Mouse (Mus musculus): ENCODE data around the gene Sft2d2.
A peak's percentile ranks its signal among the peaks of the same experiment; 100 is the strongest.

The Sft2d2 gene

DNA sequence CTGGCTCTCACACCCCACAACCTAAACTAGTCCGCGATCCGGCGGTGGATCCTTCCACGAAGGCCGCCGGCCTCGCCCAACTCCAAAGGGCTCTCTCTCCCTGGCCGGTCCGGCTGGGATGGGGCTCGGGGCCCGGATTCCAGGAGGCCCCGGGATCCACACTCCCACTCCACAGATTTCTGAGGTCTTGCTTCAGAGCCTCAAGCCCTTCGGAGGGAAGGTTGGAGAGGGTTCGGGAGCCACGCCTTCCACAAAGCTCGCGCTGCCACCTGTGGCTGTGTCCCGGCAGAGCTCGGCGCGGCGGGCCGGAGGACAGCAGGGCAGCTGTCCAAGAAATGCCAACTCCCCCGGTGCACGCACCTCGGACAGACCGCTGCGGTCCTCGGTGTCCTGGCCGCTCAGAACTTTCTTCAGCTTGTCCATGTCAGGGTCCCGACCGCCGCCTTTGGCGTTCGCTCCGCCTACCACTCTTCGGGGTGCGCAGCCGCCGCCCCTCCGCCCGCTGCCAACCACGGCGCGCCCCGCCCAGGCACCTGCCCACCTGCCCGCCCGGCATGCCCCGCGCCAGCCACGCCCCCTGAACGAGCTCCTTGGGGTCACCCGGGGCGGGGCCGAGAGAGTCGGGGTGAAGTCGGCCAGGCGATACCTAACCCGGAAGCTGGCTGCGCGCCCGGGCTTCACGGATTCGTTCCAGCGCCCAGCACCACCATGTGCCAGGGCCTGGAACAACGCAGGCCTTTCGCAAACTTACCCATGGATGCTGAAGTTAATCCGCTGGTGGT is at the start of gene Sft2d2:
Sft2d2 (minus strand) TSS at position 559 of the 782 bp plus-strand sequence.
- peak; percentile 95 for DNase-seq

DNA sequence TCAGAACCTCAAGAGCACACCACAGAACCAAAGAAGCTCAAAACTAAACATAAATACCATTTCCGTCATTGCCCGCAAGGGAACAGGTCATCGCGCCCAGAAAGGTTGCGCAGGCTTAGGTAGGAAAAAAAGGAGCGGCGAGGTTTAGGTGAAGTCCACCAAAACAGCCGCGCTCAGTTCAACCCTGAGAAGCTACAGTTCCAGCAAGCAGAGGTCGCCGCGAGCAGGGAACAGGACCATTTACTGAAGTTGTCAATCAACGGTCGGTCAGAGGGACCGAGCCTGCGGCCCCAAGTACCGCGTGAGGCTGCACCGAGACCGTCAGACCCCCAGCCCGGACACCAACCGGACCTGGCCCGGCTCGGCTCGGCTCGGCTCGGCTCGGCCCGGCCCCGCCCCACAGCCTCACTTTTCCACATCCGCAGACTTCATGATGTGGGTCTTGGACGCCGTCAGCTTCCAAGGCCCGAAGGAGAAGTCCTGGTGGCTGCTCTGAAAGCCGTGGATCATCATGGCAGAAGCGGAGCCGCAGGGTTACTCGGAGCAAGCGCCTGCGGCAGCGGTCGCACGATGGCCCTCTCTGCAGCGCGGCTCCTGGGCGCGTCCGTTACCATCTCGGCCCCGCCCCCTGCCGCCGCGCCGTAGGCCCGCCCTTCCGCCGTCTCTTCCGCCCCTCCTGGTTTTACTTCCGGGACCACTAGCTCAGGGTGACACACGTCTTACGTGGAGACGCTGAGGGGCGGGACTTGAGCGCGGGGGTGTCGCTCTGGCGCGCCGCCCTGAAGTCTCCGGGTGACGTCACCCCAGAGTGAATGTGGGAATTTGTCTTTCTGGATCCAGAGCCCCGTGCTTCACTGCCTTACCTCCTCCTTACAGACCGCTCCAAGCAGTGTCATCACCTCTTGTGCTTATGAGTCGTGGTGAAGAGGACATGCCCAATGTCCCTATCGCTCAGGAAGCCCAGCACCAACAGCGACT is 42.4 kb upstream of the Sft2d2 start, which contains the start of gene Tiprl:
Tiprl (minus strand) TSS at position 676 of the 978 bp plus-strand sequence.
- DNase-seq, result peak; percentile 97

DNA sequence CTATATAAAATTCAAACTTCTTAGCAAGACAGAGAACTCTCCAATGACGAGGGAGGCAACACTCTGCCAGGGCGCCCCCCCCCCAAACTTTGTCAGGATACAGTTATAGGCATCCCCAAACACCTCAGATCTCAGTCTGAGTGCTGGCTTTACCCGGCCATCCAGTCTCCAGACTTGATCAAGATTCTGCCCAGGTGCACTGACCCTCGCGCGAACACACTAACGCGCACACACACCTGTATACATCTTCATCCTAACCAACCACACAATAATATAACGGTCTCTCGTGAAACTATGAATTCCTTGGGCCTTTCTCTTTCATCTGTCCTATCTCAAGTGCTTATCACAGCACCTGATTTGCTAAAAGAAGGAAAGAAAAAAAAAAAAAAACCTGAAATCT is 41.6 kb upstream of the Sft2d2 start:
- DNase-seq, result no peak

DNA sequence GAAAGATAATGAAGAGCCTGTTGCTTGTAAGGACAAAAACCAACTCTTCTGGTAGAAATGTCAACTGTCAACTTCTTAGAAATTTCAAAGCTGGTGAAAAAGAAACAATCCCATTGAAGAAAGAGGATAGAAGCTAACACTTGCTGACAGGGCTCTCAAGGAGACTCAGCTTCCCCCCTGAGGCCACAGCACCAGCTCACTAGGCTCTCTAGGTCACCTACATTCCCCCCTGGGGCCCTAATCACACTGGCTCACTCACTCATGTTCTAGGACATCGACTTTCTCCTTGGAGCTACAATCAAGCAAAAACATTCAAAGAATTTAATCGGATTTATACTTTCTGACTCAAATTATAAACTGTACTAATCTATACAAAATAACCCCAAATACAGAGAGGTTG is 39.6 kb upstream of the Sft2d2 start:
- no peak for DNase-seq

DNA sequence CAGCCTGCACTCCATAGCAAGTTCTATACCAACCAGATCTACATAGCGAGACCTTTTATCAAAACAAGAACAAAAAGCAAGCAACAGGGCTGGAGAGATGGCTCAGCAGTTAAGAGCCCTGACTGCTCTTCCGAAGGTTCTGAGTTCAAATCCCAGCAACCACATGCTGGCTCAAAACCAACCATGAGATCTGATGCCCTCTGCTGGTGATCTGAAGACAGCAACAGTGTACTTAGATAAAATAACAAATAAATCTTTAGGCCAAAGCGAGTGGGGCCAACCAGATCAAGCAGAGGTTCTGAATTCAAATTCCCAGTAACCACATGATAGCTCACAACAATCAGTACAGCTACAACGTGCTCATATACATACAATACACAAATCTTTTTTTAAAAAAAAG is 36.5 kb upstream of the Sft2d2 start:
- DNase-seq, result no peak

DNA sequence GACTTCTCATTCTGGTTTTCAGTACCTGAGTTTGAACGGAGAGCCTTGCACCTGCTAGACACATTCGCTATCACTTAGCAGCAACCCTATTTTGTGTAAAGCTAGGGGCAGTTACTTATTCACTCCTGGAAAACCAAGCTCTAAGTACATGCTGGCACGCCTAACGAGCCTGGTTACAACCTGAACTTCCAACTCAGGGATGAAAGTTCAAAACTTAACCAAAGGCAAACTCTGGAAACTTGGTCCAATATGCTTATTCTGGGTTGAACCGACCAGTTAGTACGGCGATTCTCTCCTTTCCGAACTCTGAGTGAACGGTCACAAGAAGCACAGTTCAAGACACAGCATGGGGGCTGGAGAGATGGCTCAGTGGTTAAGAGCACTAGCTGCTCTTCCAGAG is 35.3 kb upstream of the Sft2d2 start:
- DNase-seq, result no peak

DNA sequence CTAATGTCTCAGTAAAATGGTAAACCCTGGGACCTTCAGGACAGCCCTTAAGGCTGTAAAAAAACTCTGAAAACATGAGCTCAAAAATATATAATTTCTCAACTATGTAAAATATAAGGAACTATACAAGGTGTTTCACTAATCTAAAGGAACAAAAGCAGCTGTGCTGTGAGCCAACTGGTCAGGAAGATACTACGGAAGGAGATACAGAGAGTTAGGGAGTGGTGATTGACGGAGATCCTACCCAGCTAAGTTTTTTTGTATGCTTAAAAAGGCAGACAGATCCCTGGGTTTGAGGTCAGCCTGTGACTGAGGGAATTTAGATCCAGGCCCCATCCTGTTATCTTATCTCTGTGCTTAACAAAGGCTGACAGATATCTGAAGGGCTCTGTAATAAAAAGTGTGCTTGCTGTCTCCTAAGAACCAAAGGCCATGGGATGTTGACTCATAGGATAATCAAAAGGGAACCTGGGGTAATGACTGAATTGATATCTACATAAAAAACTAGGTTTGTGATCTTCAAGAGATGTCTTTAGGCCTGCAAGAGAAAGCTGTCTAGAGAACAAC is 22.9 kb upstream of the Sft2d2 start:
- no peak for DNase-seq

DNA sequence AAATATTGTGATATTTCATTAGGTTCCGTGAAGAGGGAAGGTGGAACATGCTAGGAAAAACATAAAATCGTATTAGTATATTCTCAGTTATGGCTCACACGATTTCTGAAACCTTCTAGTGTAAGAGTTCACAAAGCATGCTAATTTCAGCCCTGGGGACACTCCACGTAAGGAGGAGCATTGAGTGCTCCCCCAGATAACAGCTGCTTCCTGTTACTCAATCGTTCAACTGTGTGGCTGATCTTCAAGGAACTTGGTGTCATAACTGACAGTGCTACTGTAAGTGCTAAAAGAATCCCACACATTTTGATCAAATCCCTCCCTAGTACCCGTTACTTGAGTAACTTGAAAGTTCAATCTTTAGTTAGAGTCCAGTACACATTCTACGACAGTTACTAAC is 21.6 kb upstream of the Sft2d2 start:
- DNase-seq, result no peak

DNA sequence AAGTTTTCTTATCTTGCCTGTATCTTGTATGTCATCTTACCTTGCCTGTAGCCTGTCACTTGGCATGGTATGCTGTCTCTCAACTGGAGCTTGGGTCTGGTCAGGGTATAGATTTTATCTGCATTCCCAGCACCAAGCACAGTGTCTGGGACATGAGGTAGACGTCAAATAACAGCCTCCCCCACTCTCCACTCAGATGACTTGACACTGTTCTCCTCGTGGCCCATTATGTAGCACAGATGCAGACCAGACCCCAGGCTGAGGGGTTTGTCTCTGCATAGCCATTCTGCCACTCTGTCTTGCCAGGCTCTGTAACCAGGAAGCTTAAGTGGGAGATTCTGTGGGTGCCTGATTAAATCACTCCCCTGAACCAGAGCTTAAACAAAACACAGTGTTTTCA is 11.4 kb upstream of the Sft2d2 start:
- DNase-seq, result no peak

DNA sequence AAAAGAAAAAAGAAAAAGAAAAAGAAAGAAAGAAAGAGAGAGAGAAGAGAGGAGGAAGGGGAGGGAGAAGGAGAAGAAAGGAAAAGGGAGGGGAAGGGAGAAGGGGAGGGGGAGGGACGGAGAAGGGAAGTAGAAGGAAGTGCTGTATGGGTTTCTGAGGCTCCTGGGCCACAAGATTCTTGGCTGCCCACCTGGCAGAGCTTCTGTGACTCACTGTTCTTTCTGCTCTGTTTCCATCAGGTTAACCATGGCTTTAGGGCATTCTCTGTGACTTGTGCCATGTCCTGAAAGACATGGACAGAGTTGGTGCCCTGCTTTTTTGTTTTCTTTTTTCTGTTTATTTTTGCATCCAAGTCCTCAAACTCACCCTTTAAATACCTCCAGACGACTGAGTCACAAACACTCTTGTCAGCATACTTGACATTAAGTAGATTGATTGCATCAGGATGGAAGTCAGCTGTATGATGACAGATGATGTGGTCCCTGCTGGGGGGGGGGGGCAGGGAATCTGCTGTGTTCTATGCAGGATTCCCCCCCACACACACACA is 9.3 kb upstream of the Sft2d2 start:
- DNase-seq, result no peak

DNA sequence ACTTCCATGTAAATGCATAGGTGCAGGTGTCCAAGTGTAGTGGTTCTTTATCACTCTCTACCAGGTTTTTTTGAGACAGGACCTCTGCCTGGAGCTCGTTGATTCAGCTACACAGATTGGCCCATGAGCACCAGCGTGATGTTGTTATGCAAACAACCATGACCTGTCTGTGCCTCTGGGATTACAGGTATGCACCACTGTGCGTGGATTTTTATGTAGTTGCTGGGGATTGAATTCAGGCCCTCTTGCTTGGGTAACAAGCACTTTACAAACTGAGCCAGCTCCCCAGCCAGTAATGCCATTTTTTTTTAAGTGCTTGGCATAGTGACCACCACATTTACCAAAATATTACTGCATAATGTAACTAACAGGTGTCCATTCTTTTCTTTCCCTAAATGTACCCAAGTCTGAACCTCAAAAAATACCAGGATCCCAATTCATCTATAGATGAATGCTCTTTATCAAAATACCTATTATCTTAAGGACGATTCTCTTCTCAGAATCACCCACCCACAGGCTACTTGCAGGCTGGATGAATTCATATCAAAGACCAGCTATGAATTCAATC is 7.3 kb upstream of the Sft2d2 start:
- DNase-seq, result no peak

DNA sequence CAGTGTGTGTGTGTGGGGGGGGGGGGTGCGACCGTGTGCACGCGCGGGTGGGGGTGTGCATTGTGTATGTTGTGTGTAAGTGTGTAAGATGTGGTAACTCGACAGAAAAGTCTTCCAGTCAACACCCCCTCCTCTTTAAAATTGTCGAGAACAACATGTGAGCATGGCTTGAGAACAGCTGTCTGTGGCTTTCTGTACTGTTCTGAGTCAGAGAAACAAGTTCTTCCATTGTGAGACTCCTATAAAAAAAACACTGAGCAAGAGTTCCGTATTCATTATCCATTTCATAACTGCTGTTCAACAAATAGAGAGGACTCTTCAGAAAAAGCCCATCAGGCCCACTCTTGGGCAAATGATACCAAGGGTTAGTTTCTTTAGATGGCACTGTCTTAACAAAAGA is 6.5 kb upstream of the Sft2d2 start:
- no peak for DNase-seq

DNA sequence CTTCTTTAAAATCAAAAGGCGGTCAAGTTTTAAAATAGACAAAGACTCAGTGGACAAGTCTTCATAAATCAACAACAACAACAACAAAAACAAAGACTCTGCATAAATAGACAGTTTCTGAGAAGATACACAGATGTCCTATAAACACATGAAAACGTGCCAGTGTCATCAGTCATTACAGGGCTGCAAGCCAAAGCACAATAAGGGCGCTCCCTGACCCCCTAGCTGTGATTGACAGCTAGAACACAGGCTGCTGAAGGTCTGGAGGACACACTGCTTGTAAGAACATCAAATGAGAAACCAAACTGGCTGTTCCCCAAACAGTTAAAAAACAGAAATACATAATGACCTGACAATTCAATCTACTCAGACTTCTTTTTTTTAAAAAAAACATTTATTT is 5.4 kb upstream of the Sft2d2 start:
- no peak for DNase-seq

DNA sequence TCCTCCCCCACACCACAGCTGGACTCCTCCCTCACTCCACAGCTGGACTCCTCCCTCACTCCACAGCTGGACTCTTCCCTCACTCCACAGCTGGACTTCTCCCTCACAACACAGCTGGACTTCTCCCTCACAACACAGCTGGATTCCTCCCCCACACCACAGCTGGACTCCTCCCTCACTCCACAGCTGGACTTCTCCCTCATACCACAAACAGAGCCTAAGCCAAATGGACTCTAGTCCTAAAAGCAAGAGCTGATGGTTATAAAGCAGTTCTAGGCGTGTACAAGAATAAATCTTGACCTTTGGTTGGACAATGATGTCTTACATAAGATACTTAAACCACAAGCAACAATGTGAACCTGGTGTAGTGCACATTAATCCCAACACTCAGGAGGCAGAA is 4.7 kb upstream of the Sft2d2 start:
- DNase-seq, result no peak

DNA sequence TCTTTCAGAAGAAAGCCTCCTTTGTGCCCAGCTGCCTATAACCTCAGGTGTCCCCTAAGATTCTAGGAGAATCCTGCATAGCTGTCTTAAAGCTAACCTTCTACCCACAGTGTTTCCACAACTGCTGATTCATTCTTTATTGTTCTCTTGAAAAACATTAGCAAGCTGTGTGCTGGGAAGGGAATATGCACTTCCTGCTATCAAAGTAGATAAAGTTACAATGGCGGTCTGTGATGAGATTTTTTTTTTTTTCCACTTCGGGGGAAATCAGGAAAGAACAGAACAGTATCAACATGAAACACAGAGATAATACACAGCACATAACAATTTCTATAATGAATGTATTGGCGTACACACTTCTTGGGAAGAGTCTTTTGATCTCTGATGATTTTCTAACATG is 3.6 kb upstream of the Sft2d2 start:
- no peak for DNase-seq

DNA sequence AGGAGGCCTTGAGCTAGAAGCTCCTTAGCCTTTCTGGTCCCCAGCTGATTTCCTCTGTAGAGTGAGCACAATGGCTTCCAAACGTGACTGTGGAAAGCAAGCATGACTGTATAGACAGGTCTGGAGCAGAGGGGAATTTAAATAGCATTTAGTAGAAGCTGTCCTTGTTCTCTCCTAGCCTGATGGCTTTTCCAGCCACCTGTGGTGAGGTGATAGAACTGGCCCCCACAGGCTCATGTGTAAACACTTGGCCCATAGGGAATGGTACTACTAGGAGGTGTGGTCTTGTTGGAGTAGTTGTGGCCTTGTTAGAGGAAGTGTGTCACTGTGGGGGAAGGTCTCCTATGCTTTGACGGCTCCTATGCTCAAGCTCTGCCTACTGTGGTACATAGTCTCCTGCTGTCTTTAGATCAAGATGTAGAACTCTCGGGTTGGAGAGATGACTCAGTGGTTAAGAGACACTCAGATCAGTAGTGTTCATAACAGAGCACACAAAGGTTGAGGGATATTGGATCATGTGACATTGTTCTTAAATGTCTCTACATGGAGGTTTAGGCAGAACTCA is 1.2 kb upstream of the Sft2d2 start:
- DNase-seq, result no peak

DNA sequence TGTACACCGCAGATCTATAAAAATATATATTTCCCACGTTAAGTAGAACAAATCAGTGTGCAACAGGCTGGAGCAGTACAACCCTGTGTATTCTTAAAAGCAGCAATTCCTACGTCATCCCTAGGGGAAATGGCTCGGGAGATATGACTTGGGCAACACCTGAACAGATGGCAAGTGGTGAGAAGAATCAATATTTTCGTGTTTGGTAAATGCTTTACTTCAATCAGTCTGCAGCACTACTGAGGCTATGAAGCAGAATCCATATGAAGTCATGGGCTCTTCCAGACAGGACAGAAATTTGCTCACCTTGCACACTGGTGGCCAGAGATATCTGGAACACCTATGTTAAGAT is 400 bp upstream of the Sft2d2 start:
- DNase-seq, result no peak

DNA sequence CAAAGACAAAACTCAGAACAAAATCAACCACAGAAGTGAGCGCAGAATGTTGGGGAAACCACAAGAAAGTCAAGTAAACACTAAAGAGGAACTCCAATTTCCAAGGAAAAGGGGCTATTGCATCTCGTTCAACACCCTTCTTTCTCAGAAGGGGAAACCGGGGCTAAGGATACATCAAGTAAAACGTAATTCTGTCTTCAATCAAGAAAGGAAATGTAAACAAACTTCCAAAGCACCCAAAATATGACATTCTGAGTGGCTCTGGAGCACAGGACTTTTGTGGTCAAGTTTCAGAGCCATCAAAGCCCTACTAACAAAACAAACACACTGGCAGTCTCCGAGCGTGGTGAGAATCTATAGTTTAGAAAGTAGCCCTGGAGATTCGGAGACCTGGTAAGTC is 812 bp downstream of the Sft2d2 start:
- DNase-seq, result no peak

DNA sequence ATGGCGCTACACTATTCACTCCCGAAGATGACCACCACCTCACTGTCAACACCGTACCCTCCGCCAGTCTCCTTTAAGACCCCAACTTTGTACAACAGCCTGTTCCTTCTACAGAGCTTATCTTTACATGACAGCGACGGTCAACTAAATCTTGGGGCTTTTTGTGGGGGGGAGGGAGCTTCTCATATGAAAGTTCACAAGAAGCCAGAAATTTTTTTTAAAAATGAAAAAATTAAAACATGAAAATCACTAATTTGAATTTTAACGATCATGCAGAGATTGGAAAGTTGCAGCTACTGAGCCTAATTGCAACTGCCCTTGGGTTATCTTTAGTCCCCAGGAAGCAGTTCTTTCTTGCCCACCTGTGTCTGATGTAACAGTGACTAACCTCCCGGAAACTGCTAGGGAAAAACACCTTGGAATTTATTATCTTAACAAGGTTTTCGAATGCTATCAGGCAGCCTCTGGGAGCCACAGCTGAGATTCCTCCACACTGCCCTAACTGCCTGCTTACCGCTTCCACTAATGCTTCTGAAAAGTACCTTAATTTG is 1.4 kb downstream of the Sft2d2 start:
- no peak for DNase-seq

DNA sequence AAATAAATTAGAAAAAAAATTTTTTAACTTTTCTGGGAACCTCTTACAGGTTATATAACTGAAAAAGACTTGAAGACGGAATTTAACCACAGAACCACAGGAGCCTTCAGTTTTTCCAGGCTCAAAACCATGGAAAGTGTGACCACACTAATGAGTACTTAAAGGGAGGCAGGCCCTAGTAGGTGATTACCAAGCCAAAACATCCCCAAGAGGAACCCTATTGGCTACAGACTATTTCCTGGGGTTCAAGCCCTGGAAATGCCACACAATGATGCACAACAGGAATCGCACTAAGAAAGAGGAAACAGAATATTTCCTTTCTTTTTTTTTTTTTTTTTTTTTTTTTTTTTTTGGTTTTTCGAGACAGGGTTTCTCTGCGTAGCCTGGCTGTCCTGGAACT is 2.1 kb downstream of the Sft2d2 start:
- no peak for DNase-seq

DNA sequence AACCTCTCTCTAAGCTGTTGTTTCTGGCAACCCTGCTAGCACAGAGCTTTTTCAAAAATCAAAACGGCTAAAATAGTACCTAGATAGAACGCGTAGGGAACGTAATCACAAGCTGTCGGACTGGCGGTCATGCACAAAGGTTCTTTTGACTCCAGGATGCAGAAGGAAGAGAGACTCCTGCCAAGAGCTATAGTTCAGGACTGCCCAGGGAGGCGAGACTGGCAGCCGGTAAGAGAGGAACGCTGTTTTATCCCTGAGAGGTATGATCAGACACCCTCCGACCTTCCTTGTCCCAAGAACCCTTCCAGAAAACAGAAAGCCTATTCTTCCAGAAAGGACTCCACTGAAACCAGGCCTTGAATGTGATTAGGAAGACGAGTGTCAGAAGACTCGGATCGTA is 2.6 kb downstream of the Sft2d2 start:
- no peak for DNase-seq

DNA sequence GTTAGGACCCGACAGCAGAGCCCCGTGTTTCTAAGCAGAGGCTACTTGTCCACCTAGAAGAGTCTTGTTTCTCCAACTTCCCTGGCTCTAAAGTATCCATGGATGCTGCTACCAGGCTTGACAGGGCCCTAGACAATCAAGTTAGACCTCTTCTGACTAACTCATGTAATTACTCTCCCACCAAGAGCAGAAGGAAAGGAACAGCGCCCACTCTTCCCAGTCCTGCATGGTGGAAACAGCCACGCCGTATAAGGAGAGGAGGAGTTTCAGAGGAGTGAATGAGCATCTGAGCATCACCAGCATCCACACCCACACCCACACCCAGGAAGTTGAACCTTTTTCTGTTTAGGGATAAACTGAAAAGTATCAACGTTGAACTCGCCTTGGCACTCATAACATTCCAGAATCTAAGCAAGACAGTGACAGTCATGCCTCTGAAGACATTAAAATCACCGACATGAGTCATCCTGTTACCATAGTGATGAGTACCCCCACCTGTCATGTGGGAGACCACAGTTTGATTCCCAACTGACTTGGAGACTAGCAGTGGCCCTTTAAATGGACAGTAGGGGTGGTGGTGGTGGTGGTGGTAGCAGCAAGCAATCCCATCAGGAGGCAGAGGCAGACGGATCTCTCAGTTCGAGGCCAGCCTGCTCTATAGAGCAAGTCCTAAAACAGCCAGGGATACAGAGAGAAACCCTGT is 3.5 kb downstream of the Sft2d2 start:
- no peak for DNase-seq
